Mouse (Mus musculus) hindbrain, embryonic 11.5 days (tissue): ENCODE data around the gene Ccn2. TPM values are rescaled to one million over a fixed set of nuclear protein-coding genes. Genes with fewer than 3 reads are reported as not detected.
A peak's percentile ranks its signal among the peaks of the same experiment; 100 is the strongest.

Experiments
- ATAC-seq: fragments of 200-750 bp; cut with Nextera tagmentation; 2 replicates; pipeline ENCODE4 v1.8.0; 2017; ENCODE audit warnings: mild to moderate bottlenecking, moderate TSS enrichment, moderate library complexity; ENCODE audit not compliant: low FRiP score
- DNase-seq: peaks from one replicate; pipeline ENCODE4 v3.0.0-alpha.2; 2015; ENCODE audit warnings: low spot score
- H3K27ac ChIP-seq: fragments of 300-500 bp; sonication (generic); 2 replicates; pipeline ENCODE4 v1.5.1; 2014; ENCODE audit warnings: mild to moderate bottlenecking, low read depth, low read length
- H3K27me3 ChIP-seq: fragments of 300-500 bp; sonication (generic); 2 replicates; pipeline ENCODE4 v1.6.1; 2014; ENCODE audit warnings: mild to moderate bottlenecking, low read length, moderate library complexity, mixed read lengths; ENCODE audit not compliant: control insufficient read depth, insufficient read depth
- H3K36me3 ChIP-seq: fragments of 300-500 bp; sonication (generic); 2 replicates; pipeline ENCODE4 v1.6.1; 2014; ENCODE audit warnings: mild to moderate bottlenecking, low read length, moderate library complexity, mixed read lengths; ENCODE audit not compliant: control insufficient read depth, insufficient read depth
- H3K4me1 ChIP-seq: fragments of 300-500 bp; sonication (generic); replicated peaks from 2 replicates; pipeline ENCODE4 v1.6.1; 2014; ENCODE audit warnings: low read length, mixed read lengths; ENCODE audit not compliant: control insufficient read depth, insufficient read depth
- H3K4me2 ChIP-seq: fragments of 300-500 bp; sonication (generic); replicated peaks from 2 replicates; pipeline ENCODE4 v1.6.1; 2014; ENCODE audit warnings: mild to moderate bottlenecking, low read depth, low read length
- H3K4me3 ChIP-seq: fragments of 300-500 bp; sonication (generic); 2 replicates; pipeline ENCODE4 v1.5.1; 2014; ENCODE audit warnings: low read depth, low read length
- H3K9ac ChIP-seq: fragments of 300-500 bp; sonication (generic); 2 replicates; pipeline ENCODE4 v1.6.1; 2014; ENCODE audit warnings: low read depth, low read length
- H3K9me3 ChIP-seq: fragments of 300-500 bp; sonication (generic); 2 replicates; pipeline ENCODE4 v1.6.1; 2016; ENCODE audit warnings: low read length; ENCODE audit not compliant: control insufficient read depth
- WGBS: fragments of 180-500 bp; shearing (Covaris S2); extraction: QIAGEN DNeasy Blood & Tissue Kit; methylation state at CpG from one replicate; pipeline ENCODE4 v1.1.7; 2014; 5-methylcytosine and 5-hydroxymethylcytosine counted together
- polyA plus RNA-seq: library from polyadenylated mRNA; unstranded; fragments of >200 nt; fragmentation: Nextera tagmentation; extraction: Ambion mirVana; gene quantifications from 2 replicates; pipeline ENCODE4 v1.2.1, GENCODE M21; 2014

Ccn2 gene
- 4.3 and 6.6 TPM in 2 replicates for polyA plus RNA-seq

- peak within 1 kb of the TSS; percentile 66 for H3K4me2 ChIP-seq
- ATAC-seq, result peak; percentile 93
- H3K4me3 ChIP-seq, result peak within 1 kb of the TSS; percentile 76
- H3K9ac ChIP-seq, result peak within 1 kb of the TSS; percentile 80
- H3K9me3 ChIP-seq, result no peaks in the 10 kb centered on the region
- H3K27ac ChIP-seq, result peak within 1 kb of the TSS; percentile 79
- H3K27me3 ChIP-seq, result no peaks in the 10 kb centered on the region
- H3K4me1 ChIP-seq, result no peaks in the 10 kb centered on the region
- under 1% methylated on average over 53 of the region's 53 CpGs for WGBS
- peak; percentile 81 for DNase-seq
- no peaks in the 10 kb centered on the region for H3K36me3 ChIP-seq
These were observed at the start of gene Ccn2 for GRCm38 (mm10) chr10:24595250-24596002. Gene Ccn2 (plus strand): TSS chr10:24595442.

GRCm38 (mm10) chr10:24552870-24553269 lies 42.4 kb upstream of the Ccn2 start:
- ATAC-seq (no peak), DNase-seq (no peak)
- 94% methylated on average over 1 of the region's 1 CpGs for WGBS
- H3K9me3 ChIP-seq, result no peaks in the 10 kb centered on the region
- H3K4me3 ChIP-seq, result no peak overlapping the region
- H3K4me1 ChIP-seq, result no peaks in the 10 kb centered on the region
- H3K9ac ChIP-seq, result no peak overlapping the region
- no peaks in the 10 kb centered on the region for H3K36me3 ChIP-seq
- H3K4me2 ChIP-seq, result no peak overlapping the region
- H3K27ac ChIP-seq, result no peak overlapping the region
- H3K27me3 ChIP-seq, result no peaks in the 10 kb centered on the region

GRCm38 (mm10) chr10:24554091-24554490 lies 41.2 kb upstream of the Ccn2 start:
- DNase-seq (no peak), ATAC-seq (no peak)
- H3K9ac ChIP-seq, result no peak overlapping the region
- H3K36me3 ChIP-seq, result no peaks in the 10 kb centered on the region
- no peak overlapping the region for H3K27ac ChIP-seq
- H3K4me3 ChIP-seq, result no peak overlapping the region
- H3K27me3 ChIP-seq, result no peaks in the 10 kb centered on the region
- H3K4me1 ChIP-seq, result no peaks in the 10 kb centered on the region
- H3K4me2 ChIP-seq, result no peak overlapping the region
- H3K9me3 ChIP-seq, result no peaks in the 10 kb centered on the region
- 76% methylated on average over 2 of the region's 2 CpGs for whole genome bisulfite sequencing

- no peaks in the 10 kb centered on the region for H3K4me1 ChIP-seq
- DNase-seq (no peak), ATAC-seq (peak; percentile 40; the same call in 1 of the 2 replicates)
- no peaks in the 10 kb centered on the region for H3K36me3 ChIP-seq
- H3K4me2 ChIP-seq, result no peak overlapping the region
- H3K27me3 ChIP-seq, result no peaks in the 10 kb centered on the region
- no peak overlapping the region for H3K27ac ChIP-seq
- WGBS, result 81% methylated on average over 2 of the region's 2 CpGs
- no peak overlapping the region for H3K9ac ChIP-seq
- no peak overlapping the region for H3K4me3 ChIP-seq
- H3K9me3 ChIP-seq, result no peaks in the 10 kb centered on the region
These were observed 36.9 kb upstream of the Ccn2 start for GRCm38 (mm10) chr10:24558366-24558765.

GRCm38 (mm10) chr10:24569691-24570420 lies 25.4 kb upstream of the Ccn2 start:
- WGBS, result 94% methylated on average over 2 of the region's 2 CpGs
- no peak for DNase-seq
- ATAC-seq, result no peak

GRCm38 (mm10) chr10:24572044-24572960 lies 22.9 kb upstream of the Ccn2 start:
- DNase-seq (no peak), ATAC-seq (no peak)
- H3K9ac ChIP-seq, result no peak overlapping the region
- H3K4me1 ChIP-seq, result no peaks in the 10 kb centered on the region
- H3K4me2 ChIP-seq, result no peak overlapping the region
- H3K27ac ChIP-seq, result no peak overlapping the region
- H3K36me3 ChIP-seq, result no peaks in the 10 kb centered on the region
- no peak overlapping the region for H3K4me3 ChIP-seq
- H3K9me3 ChIP-seq, result no peaks in the 10 kb centered on the region
- WGBS, result 71% methylated on average over 4 of the region's 4 CpGs
- H3K27me3 ChIP-seq, result no peaks in the 10 kb centered on the region

More at GRCm38 (mm10) chr10:24569691-24570420, 25.4 kb upstream of the Ccn2 start:
- no peaks in the 10 kb centered on the region for H3K27me3 ChIP-seq
- H3K36me3 ChIP-seq, result no peaks in the 10 kb centered on the region
- H3K4me2 ChIP-seq, result no peak overlapping the region
- no peaks in the 10 kb centered on the region for H3K9me3 ChIP-seq
- H3K4me3 ChIP-seq, result no peak overlapping the region
- no peaks in the 10 kb centered on the region for H3K4me1 ChIP-seq
- no peak overlapping the region for H3K9ac ChIP-seq
- H3K27ac ChIP-seq, result no peak overlapping the region

GRCm38 (mm10) chr10:24573484-24573883 lies 21.8 kb upstream of the Ccn2 start:
- Histone ChIP-seq H3K9me3 (no peaks in the 10 kb centered on the region), H3K36me3 (no peaks in the 10 kb centered on the region), H3K27ac (no peak overlapping the region), H3K9ac (no peak overlapping the region), H3K4me1 (no peaks in the 10 kb centered on the region), H3K27me3 (no peaks in the 10 kb centered on the region), H3K4me3 (no peak overlapping the region), H3K4me2 (no peak overlapping the region)
- DNase-seq (no peak), ATAC-seq (no peak)
- 41% methylated on average over 3 of the region's 3 CpGs for WGBS

- no peak for ATAC-seq
These were observed 14.2 kb upstream of the Ccn2 start for GRCm38 (mm10) chr10:24581076-24581475.

More at GRCm38 (mm10) chr10:24581076-24581475, 14.2 kb upstream of the Ccn2 start:
- no peak overlapping the region for H3K9ac ChIP-seq
- no peak overlapping the region for H3K27ac ChIP-seq
- no peak overlapping the region for H3K4me2 ChIP-seq
- 84% methylated on average over 3 of the region's 3 CpGs for WGBS
- H3K4me1 ChIP-seq, result no peaks in the 10 kb centered on the region
- no peaks in the 10 kb centered on the region for H3K36me3 ChIP-seq
- DNase-seq, result no peak
- H3K4me3 ChIP-seq, result no peak overlapping the region
- H3K27me3 ChIP-seq, result no peaks in the 10 kb centered on the region
- H3K9me3 ChIP-seq, result no peaks in the 10 kb centered on the region
